Mouse (Mus musculus): Measurements from ENCODE around the gene Abtb2.

- TF ChIP-seq CTCF (IDR thresholded peaks at IDR 0.05; ENCODE audit: extremely low read depth, insufficient read depth, low read length) (no peak), POLR2A (IDR thresholded peaks at IDR 0.05; ENCODE audit: extremely low read depth, insufficient read depth, low read length) (no peak)
These were observed 69.8 kb downstream of the Abtb2 start for GRCm38 (mm10) chr2:103635731-103636487.

Measured in cortical plate, adult 2 months (tissue).